8 mouse cellular contexts compared by ENCODE assay signal in genomic region chr5:119712679-119713246, GRCm38 (mm10). TPM values are rescaled to one million over a fixed set of nuclear protein-coding genes. Genes with fewer than 3 reads are reported as not detected.
DNase-seq lines count a peak whose midpoint lies in the region; ATAC-seq lines count a peak whose summit lies in the region.

No protein-coding gene starts in this region.

- H3K4me2 ChIP-seq in intestine, embryonic 16.5 days (ENCODE audit: low read depth, low read length) = peak overlapping the region; percentile 50
- 0 out of 2 replicates have a peak overlapping the region, but pooled peaks have one; percentile 11 for H3K4me2 ChIP-seq in midbrain, embryonic 12.5 days (replicated peaks)

- 0 out of 2 replicates have a peak, but pooled peaks cover 5% of the 10 kb centered on the region for H3K27me3 ChIP-seq in intestine, embryonic 16.5 days (replicated peaks; ENCODE audit: control insufficient read depth, insufficient read depth, low read length)
- peaks cover 59% of the 10 kb centered on the region for H3K27me3 ChIP-seq in midbrain, embryonic 12.5 days

- H3K36me3 ChIP-seq in intestine, embryonic 16.5 days (ENCODE audit: control insufficient read depth, insufficient read depth, low read length) = no peaks in the 10 kb centered on the region
- no peaks in the 10 kb centered on the region for H3K36me3 ChIP-seq in midbrain, embryonic 12.5 days

- DNase-seq in adipocyte (ENCODE audit: low spot score) = peak; percentile 49
- DNase-seq in cerebellum, postnatal 36 days = peak; percentile 72 to 75
- peak; percentile 78 for DNase-seq in gastrocnemius, postnatal 14 days
- DNase-seq in left cerebral cortex, postnatal 4 days = peak; percentile 77
- DNase-seq in spleen, adult 12 weeks (ENCODE audit: low spot score) = peak; percentile 25

- H3K4me1 ChIP-seq in intestine, embryonic 16.5 days (ENCODE audit: control insufficient read depth, insufficient read depth, low read length) = no peaks in the 10 kb centered on the region
- peaks cover 3% of the 10 kb centered on the region; the same call in 1 of the 2 replicates for H3K4me1 ChIP-seq in midbrain, embryonic 12.5 days

- intact Hi-C loops in gastrocnemius, postnatal 14 days (cut with DNase I; ENCODE audit: low total_unique reads) = no loop called here
- intact Hi-C loops in left cerebral cortex, postnatal 4 days (cut with DNase I) = loop anchor here (5.0 kb wide), 1 partner anchor 930 kb away; no protein-coding TSS in a partner anchor

- WGBS in intestine, embryonic 16.5 days = 4% methylated on average over 22 of the region's 22 CpGs
- WGBS in midbrain, embryonic 12.5 days = 8% methylated on average over 22 of the region's 22 CpGs

- peak; percentile 82 for ATAC-seq in intestine, embryonic 16.5 days
- ATAC-seq in midbrain, embryonic 12.5 days (ENCODE audit: low FRiP score, low read depth) = no peak
- no peak for ATAC-seq in erythroblast, adult 5-6 weeks (replicated peaks; ENCODE audit: low FRiP score, poor library complexity, severe bottlenecking)

- H3K9me3 ChIP-seq in intestine, embryonic 16.5 days (ENCODE audit: control insufficient read depth, low read length) = no peaks in the 10 kb centered on the region
- no peaks in the 10 kb centered on the region for H3K9me3 ChIP-seq in midbrain, embryonic 12.5 days

- 0 out of 2 replicates have a peak overlapping the region, but pooled peaks have one; percentile 37 for H3K9ac ChIP-seq in intestine, embryonic 16.5 days (ENCODE audit: low read depth, low read length)
- no peak overlapping the region for H3K9ac ChIP-seq in midbrain, embryonic 12.5 days (replicated peaks)

- no peak overlapping the region; the same call in 1 of the 2 replicates for H3K27ac ChIP-seq in intestine, embryonic 16.5 days (ENCODE audit: low read length)
- H3K27ac ChIP-seq in midbrain, embryonic 12.5 days (replicated peaks) = no peak overlapping the region

- peak overlapping the region; percentile 25 for H3K4me3 ChIP-seq in intestine, embryonic 16.5 days (ENCODE audit: low read length)
- H3K4me3 ChIP-seq in midbrain, embryonic 12.5 days = no peak overlapping the region

RNA-seq across cellular contexts. Expression of gene Tbx3, which starts 42.3 kb away (rescaled TPM):
- 1 to 10 TPM; 6.5 to 9.4 TPM for total RNA-seq in gastrocnemius, postnatal 14 days (2021)
- polyA plus RNA-seq in intestine, embryonic 16.5 days (2015; fragmentation: Nextera tagmentation; extraction: Ambion mirVana) = 37.5 and 44.6 TPM in 2 replicates
- 1 to 10 TPM; 3.7 to 4.4 TPM for total RNA-seq in left cerebral cortex, postnatal 4 days (2021)
- 2.1 and 2.2 TPM in 2 replicates for polyA plus RNA-seq in midbrain, embryonic 12.5 days (2016; fragmentation: Nextera tagmentation; extraction: Ambion mirVana)
- total RNA-seq in erythroblast, adult 5-6 weeks (2015; ENCODE audit: low replicate concordance) = not detected in 2 replicates
- total RNA-seq in erythroblast, adult 5-6 weeks (2017; ENCODE audit: low replicate concordance) = not detected in 2 replicates

Comparison
In these comparisons a context has a peak if more than half of its experiments do, and no peak if none do; other contexts are left out.
1. DNase-seq: peak in every context shown above with its lines; median percentile 78 in gastrocnemius, postnatal 14 days; 77 in left cerebral cortex, postnatal 4 days; 74 in cerebellum, postnatal 36 days; 49 in adipocyte; 25 in spleen, adult 12 weeks.
2. RNA of gene Tbx3, which starts 42.3 kb away (total RNA-seq): 6.5 to 9.4 TPM in gastrocnemius, postnatal 14 days and 3.7 to 4.4 TPM in left cerebral cortex, postnatal 4 days; not detected in erythroblast, adult 5-6 weeks; every median in the first group is over 4 times any median in the second.